Comparison of ENCODE assay signal across 7 mouse cellular contexts in the genomic region with DNA sequence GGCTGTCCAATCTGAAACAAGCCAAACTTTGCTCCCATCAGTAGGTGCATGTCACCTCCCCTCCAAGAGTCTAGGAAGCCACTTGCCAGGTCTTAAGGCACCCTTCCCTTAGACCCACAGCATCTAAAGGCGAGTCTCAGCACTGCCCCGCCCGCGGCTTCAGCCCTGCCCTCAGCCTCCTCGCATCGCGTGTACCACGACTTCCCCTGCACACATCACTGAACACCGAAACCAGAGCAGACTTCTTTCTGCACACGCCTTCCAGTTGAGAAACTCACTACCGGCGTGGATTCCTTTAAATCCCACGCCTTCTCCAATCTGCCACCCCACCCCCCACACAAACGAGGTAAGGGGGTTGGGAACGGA.
A peak's percentile ranks its signal among the peaks of the same experiment; 100 is the strongest.
DNase-seq lines count a peak whose midpoint lies in the region; ATAC-seq lines count a peak whose summit lies in the region.

No protein-coding gene starts in this region.

- no peaks in the 10 kb centered on the region for H3K9me3 ChIP-seq in lung, embryonic 16.5 days (ENCODE audit: control insufficient read depth, low read length)
- no peaks in the 10 kb centered on the region for H3K9me3 ChIP-seq in embryonic facial prominence, embryonic 10.5 days
- H3K9me3 ChIP-seq in hindbrain, embryonic 11.5 days (ENCODE audit: control insufficient read depth, low read length), result no peaks in the 10 kb centered on the region
- no peaks in the 10 kb centered on the region for H3K9me3 ChIP-seq in midbrain, embryonic 10.5 days (replicated peaks)

- peak overlapping the region; percentile 63 for H3K9ac ChIP-seq in lung, embryonic 16.5 days (ENCODE audit: low read length)
- peak overlapping the region; percentile 62 for H3K9ac ChIP-seq in hindbrain, embryonic 11.5 days (ENCODE audit: low read depth, low read length)

- H3K4me3 ChIP-seq in lung, embryonic 16.5 days (ENCODE audit: low read length), result peak overlapping the region; percentile 64
- H3K4me3 ChIP-seq in embryonic facial prominence, embryonic 10.5 days, result peak overlapping the region; percentile 66
- H3K4me3 ChIP-seq in hindbrain, embryonic 11.5 days (ENCODE audit: low read depth, low read length), result peak overlapping the region; percentile 57
- H3K4me3 ChIP-seq in midbrain, embryonic 10.5 days, result peak overlapping the region; percentile 75

- H3K27ac ChIP-seq in lung, embryonic 16.5 days (ENCODE audit: low read length), result no peak overlapping the region
- H3K27ac ChIP-seq in embryonic facial prominence, embryonic 10.5 days (replicated peaks), result peak overlapping the region; percentile 80
- 0 out of 2 replicates have a peak overlapping the region, but pooled peaks have one; percentile 60 for H3K27ac ChIP-seq in hindbrain, embryonic 11.5 days (ENCODE audit: low read depth, low read length)
- H3K27ac ChIP-seq in midbrain, embryonic 10.5 days (replicated peaks), result peak overlapping the region; percentile 84

- DNase-seq in lung, postnatal 14 days, result no peak
- peak; percentile 48 for DNase-seq in embryonic facial prominence, embryonic 10.5 days (ENCODE audit: low spot score)
- DNase-seq in hindbrain, embryonic 11.5 days (ENCODE audit: low spot score), result peak; percentile 65
- DNase-seq in midbrain, embryonic 10.5 days (ENCODE audit: low spot score), result peak; percentile 43
- DNase-seq in ovary, postnatal 10 days (ENCODE audit: low spot score), result no peak

- H3K4me1 ChIP-seq in lung, embryonic 16.5 days (replicated peaks; ENCODE audit: control insufficient read depth, insufficient read depth, low read length), result peaks cover 5% of the 10 kb centered on the region
- H3K4me1 ChIP-seq in embryonic facial prominence, embryonic 10.5 days, result peaks cover 20% of the 10 kb centered on the region
- 0 out of 2 replicates have a peak, but pooled peaks cover 5% of the 10 kb centered on the region for H3K4me1 ChIP-seq in hindbrain, embryonic 11.5 days (replicated peaks; ENCODE audit: control insufficient read depth, insufficient read depth, low read length)
- H3K4me1 ChIP-seq in midbrain, embryonic 10.5 days, result peaks cover 19% of the 10 kb centered on the region

- 1% methylated on average over 15 of the region's 15 CpGs for WGBS in lung, embryonic 16.5 days
- WGBS in embryonic facial prominence, embryonic 10.5 days, result under 1% methylated on average over 15 of the region's 15 CpGs
- WGBS in hindbrain, embryonic 11.5 days, result under 1% methylated on average over 15 of the region's 15 CpGs
- under 1% methylated on average over 15 of the region's 15 CpGs for WGBS in midbrain, embryonic 10.5 days

- no peaks in the 10 kb centered on the region for H3K36me3 ChIP-seq in lung, embryonic 16.5 days (ENCODE audit: control insufficient read depth, insufficient read depth, low read length)
- no peaks in the 10 kb centered on the region for H3K36me3 ChIP-seq in embryonic facial prominence, embryonic 10.5 days (replicated peaks)
- H3K36me3 ChIP-seq in hindbrain, embryonic 11.5 days (ENCODE audit: control insufficient read depth, insufficient read depth, low read length), result no peaks in the 10 kb centered on the region
- H3K36me3 ChIP-seq in midbrain, embryonic 10.5 days, result no peaks in the 10 kb centered on the region

- H3K4me2 ChIP-seq in lung, embryonic 16.5 days (ENCODE audit: low read depth, low read length), result peak overlapping the region; percentile 98
- peak overlapping the region; percentile 95 for H3K4me2 ChIP-seq in hindbrain, embryonic 11.5 days (replicated peaks; ENCODE audit: low read depth, low read length)

- H3K27me3 ChIP-seq in lung, embryonic 16.5 days (ENCODE audit: control insufficient read depth, insufficient read depth, low read depth, low read length), result peaks cover 14% of the 10 kb centered on the region
- H3K27me3 ChIP-seq in embryonic facial prominence, embryonic 10.5 days (replicated peaks; ENCODE audit: low read depth, poor library complexity, severe bottlenecking), result peaks cover 60% of the 10 kb centered on the region
- peaks cover 4% of the 10 kb centered on the region; the same call in 1 of the 2 replicates for H3K27me3 ChIP-seq in hindbrain, embryonic 11.5 days (ENCODE audit: control insufficient read depth, insufficient read depth, low read length)
- peaks cover 62% of the 10 kb centered on the region for H3K27me3 ChIP-seq in midbrain, embryonic 10.5 days (ENCODE audit: low read depth, poor library complexity, severe bottlenecking)

- peak; percentile 41; the same call in 1 of the 2 replicates for ATAC-seq in lung, embryonic 16.5 days (ENCODE audit: low read depth)
- peak; percentile 72 for ATAC-seq in hindbrain, embryonic 11.5 days (ENCODE audit: low FRiP score)
- no peak for ATAC-seq in erythroblast, adult 5-6 weeks (replicated peaks; ENCODE audit: low FRiP score, poor library complexity, severe bottlenecking)

Comparison
In these comparisons a context has a peak if more than half of its experiments do, and no peak if none do; other contexts are left out.
1. DNase-seq: peak in embryonic facial prominence, embryonic 10.5 days (single experiment), hindbrain, embryonic 11.5 days (single experiment) and midbrain, embryonic 10.5 days (single experiment); none in lung, postnatal 14 days (single experiment) and ovary, postnatal 10 days (single experiment).
2. Peak in every context shown above with its lines, with median percentiles within 50 percentile points of each other: H3K4me3 ChIP-seq.